Mouse (Mus musculus): Measurements from ENCODE around the gene Pygm. TPM values are rescaled to one million over a fixed set of nuclear protein-coding genes. Genes with fewer than 3 reads are reported as not detected.
A peak's percentile ranks its signal among the peaks of the same experiment; 100 is the strongest.

Pygm gene
- total RNA-seq, 2 experiments from 2014 or later: 17.0 to 17.1 TPM

Small RNAs within 50 kb of the gene (microRNA-seq; reads per million reads assigned to microRNA genes)
- gene Mir6989: 8.3 reads per million, percentile 27 among the genes with 10 or more reads in this experiment

Other genes starting within 250 kb of the Pygm start
- gene Batf2, start 243.4 kb upstream of the Pygm start, total RNA-seq (2021): under 1 TPM in 1 of 2 experiments, not detected in 1; 0.43 TPM
- gene Arl2, start 242.9 kb upstream of the Pygm start, total RNA-seq (2021): 10 to 100 TPM; 58.2 to 59.9 TPM
- gene Majin, start 200.0 kb upstream of the Pygm start, total RNA-seq (2021): not detected
- not detected for gene Gpha2, start 158.0 kb upstream of the Pygm start, total RNA-seq (2021)
- gene Ppp2r5b, start 148.5 kb upstream of the Pygm start, total RNA-seq (2021): 100 to 1,000 TPM; 214 to 224 TPM
- 10 to 100 TPM; 32.9 to 34.9 TPM for gene Atg2a, start 142.7 kb upstream of the Pygm start, total RNA-seq (2021)
- 10 to 100 TPM; 45.0 to 49.0 TPM for gene Ehd1, start 107.7 kb upstream of the Pygm start, total RNA-seq (2021)
- 1 to 10 TPM; 2.6 to 4.8 TPM for gene Cdc42bpg, start 77.9 kb upstream of the Pygm start, total RNA-seq (2021)
- gene Men1, start 49.4 kb upstream of the Pygm start, total RNA-seq (2021): 10 to 100 TPM; 65.8 to 66.4 TPM
- 10 to 100 TPM; 72.1 to 80.9 TPM for gene Map4k2, start 43.3 kb upstream of the Pygm start, total RNA-seq (2021)
- gene Sf1, start 20.7 kb upstream of the Pygm start, total RNA-seq (2021): 100 to 1,000 TPM; 178 to 194 TPM
- gene Rasgrp2, start 14.9 kb downstream of the Pygm start, total RNA-seq (2021): 100 to 1,000 TPM; 179 to 190 TPM
- 100 to 1,000 TPM; 809 to 835 TPM for gene Nrxn2, start 34.3 kb downstream of the Pygm start, total RNA-seq (2021)
- under 1 TPM; 0.28 to 0.51 TPM for gene Slc22a12, start 158.6 kb downstream of the Pygm start, total RNA-seq (2021)

Measured in left cerebral cortex, postnatal 10 days (tissue).